Mouse (Mus musculus) lung, adult 2 months (tissue): ENCODE results near the gene Cmtm2b. TPM values are rescaled to one million over a fixed set of nuclear protein-coding genes. Genes with fewer than 3 reads are reported as not detected.

ENCODE experiments used
- DNase-seq: peaks from one replicate; pipeline ENCODE4 v3.0.0; 2022
- H3K4me1 ChIP-seq: fragments of 200-500 bp; 2 replicates; pipeline ENCODE4 v1.6.1; 2011; ENCODE audit warnings: low read length; ENCODE audit not compliant: control insufficient read depth, insufficient read depth
- H3K4me3 ChIP-seq: fragments of 200-500 bp; replicated peaks from 2 replicates; pipeline ENCODE3; 2011; ENCODE audit warnings: low read depth, mild to moderate bottlenecking, control low read depth, low read length; ENCODE audit errors: extremely low read depth
- CTCF ChIP-seq: fragments of 200-500 bp; IDR thresholded peaks from 2 replicates; pipeline ENCODE4 v1.5.1; 2011; ENCODE audit warnings: mild to moderate bottlenecking, low read length, control low read depth; ENCODE audit not compliant: insufficient read depth
- POLR2A ChIP-seq: fragments of 200-500 bp; IDR thresholded peaks from 2 replicates; pipeline ENCODE4 v1.6.1; 2011; ENCODE audit warnings: low read depth, mild to moderate bottlenecking, control low read depth, low read length, borderline replicate concordance; ENCODE audit errors: extremely low read depth
- WGBS: fragments of 180-500 bp; shearing (Covaris S2); methylation state at CpG from one replicate; pipeline ENCODE4 v1.1.7; 2018; 5-methylcytosine and 5-hydroxymethylcytosine counted together
- polyA plus RNA-seq: library from polyadenylated mRNA; depleted of rRNA; stranded (reverse); fragments of >200 nt; gene quantifications from 2 replicates; pipeline ENCODE4 v1.2.3, GENCODE M21; 2012

Gene Cmtm2b
- polyA plus RNA-seq, 1 experiment: not detected

GRCm38 (mm10) chr8:104341106-104341561 is 19.1 kb downstream of the Cmtm2b start:
- WGBS: 2% methylated on average over 24 of the region's 24 CpGs

GRCm38 (mm10) chr8:104341678-104342077 is 19.6 kb downstream of the Cmtm2b start:
- no peaks in the 10 kb centered on the region; the same call in none of the 2 replicates for H3K4me1 ChIP-seq
- WGBS: 45% methylated on average over 6 of the region's 6 CpGs
- DNase-seq: no peak
- H3K4me3 ChIP-seq: peak overlapping the region; percentile 64
- TF ChIP-seq CTCF (no peak), POLR2A (no peak)

More at GRCm38 (mm10) chr8:104341106-104341561, 19.1 kb downstream of the Cmtm2b start:
- TF ChIP-seq CTCF (no peak), POLR2A (peak; percentile 85; the same call in 1 of the 2 replicates)
- H3K4me3 ChIP-seq: peak overlapping the region; percentile 64
- no peaks in the 10 kb centered on the region; the same call in none of the 2 replicates for H3K4me1 ChIP-seq
- DNase-seq: peak; percentile 63

GRCm38 (mm10) chr8:104342426-104342825 is 20.4 kb downstream of the Cmtm2b start:
- H3K4me3 ChIP-seq: no peak overlapping the region
- no peaks in the 10 kb centered on the region; the same call in none of the 2 replicates for H3K4me1 ChIP-seq
- DNase-seq: no peak
- TF ChIP-seq CTCF: no peak
- no peak for TF ChIP-seq POLR2A
- 49% methylated on average over 5 of the region's 5 CpGs for WGBS

- peak; percentile 98 for TF ChIP-seq CTCF
- TF ChIP-seq POLR2A: no peak
Observed at GRCm38 (mm10) chr8:104343957-104344356, 21.9 kb downstream of the Cmtm2b start.

GRCm38 (mm10) chr8:104344622-104345021 is 22.6 kb downstream of the Cmtm2b start:
- TF ChIP-seq CTCF (no peak), POLR2A (no peak)
- Histone ChIP-seq H3K4me3 (no peak overlapping the region), H3K4me1 (no peaks in the 10 kb centered on the region; the same call in none of the 2 replicates)
- WGBS: 79% methylated on average over 5 of the region's 5 CpGs
- no peak for DNase-seq

More at GRCm38 (mm10) chr8:104343957-104344356, 21.9 kb downstream of the Cmtm2b start:
- Histone ChIP-seq H3K4me3 (no peak overlapping the region), H3K4me1 (no peaks in the 10 kb centered on the region; the same call in none of the 2 replicates)
- DNase-seq: peak; percentile 88
- 16% methylated on average over 7 of the region's 7 CpGs for WGBS

- H3K4me1 ChIP-seq: no peaks in the 10 kb centered on the region; the same call in 1 of the 2 replicates
- no peak overlapping the region for H3K4me3 ChIP-seq
- 67% methylated on average over 12 of the region's 12 CpGs for WGBS
- TF ChIP-seq CTCF: no peak
- TF ChIP-seq POLR2A: no peak
- no peak for DNase-seq
Observed at GRCm38 (mm10) chr8:104346706-104347105, 24.7 kb downstream of the Cmtm2b start.

- DNase-seq: no peak
- Histone ChIP-seq H3K4me3 (no peak overlapping the region), H3K4me1 (no peaks in the 10 kb centered on the region)
- WGBS: 66% methylated on average over 5 of the region's 5 CpGs
- no peak for TF ChIP-seq CTCF
- no peak for TF ChIP-seq POLR2A
Observed at GRCm38 (mm10) chr8:104348971-104349370, 26.9 kb downstream of the Cmtm2b start.

- H3K4me1 ChIP-seq: no peaks in the 10 kb centered on the region
- DNase-seq: no peak
- H3K4me3 ChIP-seq: no peak overlapping the region
- TF ChIP-seq POLR2A: no peak
- no peak for TF ChIP-seq CTCF
- WGBS: 57% methylated on average over 13 of the region's 13 CpGs
Observed at GRCm38 (mm10) chr8:104350047-104350446, 28.0 kb downstream of the Cmtm2b start.

GRCm38 (mm10) chr8:104353186-104353585 is 31.2 kb downstream of the Cmtm2b start:
- H3K4me1 ChIP-seq: no peaks in the 10 kb centered on the region
- no peak for TF ChIP-seq POLR2A
- TF ChIP-seq CTCF: peak; percentile 37; the same call in 1 of the 2 replicates
- no peak for DNase-seq

GRCm38 (mm10) chr8:104354504-104354903 is 32.5 kb downstream of the Cmtm2b start:
- DNase-seq: no peak
- H3K4me1 ChIP-seq: no peaks in the 10 kb centered on the region
- H3K4me3 ChIP-seq: no peak overlapping the region
- no peak for TF ChIP-seq CTCF
- no peak for TF ChIP-seq POLR2A
- WGBS: 84% methylated on average over 10 of the region's 10 CpGs

More at GRCm38 (mm10) chr8:104353186-104353585, 31.2 kb downstream of the Cmtm2b start:
- no peak overlapping the region for H3K4me3 ChIP-seq
- WGBS: 61% methylated on average over 5 of the region's 5 CpGs
